Mouse (Mus musculus) large intestine, adult 2 months (tissue): ENCODE measurements around the gene 4933409G03Rik. TPM values are rescaled to one million over a fixed set of nuclear protein-coding genes. Genes with fewer than 3 reads are reported as not detected.
"Not testable (repeated sequence)": the region's sequence is repeated elsewhere in the genome, so short reads cannot be mapped to it uniquely, and the experiment has no call there.

ENCODE experiments used
- DNase-seq: peaks from one replicate; pipeline ENCODE4 v3.0.0-alpha.2; 2012; ENCODE audit warnings: low read depth, low spot score
- WGBS: fragments of 180-500 bp; shearing (Covaris S2); methylation state at CpG from one replicate; pipeline ENCODE4 v1.1.7; 2018; 5-methylcytosine and 5-hydroxymethylcytosine counted together
- polyA plus RNA-seq: library from polyadenylated mRNA; depleted of rRNA; stranded (reverse); fragments of >200 nt; gene quantifications from 2 replicates; pipeline ENCODE4 v1.2.3, GENCODE M21; 2012; rRNA removed

4933409G03Rik gene
- not detected in 2 replicates for polyA plus RNA-seq

DNA sequence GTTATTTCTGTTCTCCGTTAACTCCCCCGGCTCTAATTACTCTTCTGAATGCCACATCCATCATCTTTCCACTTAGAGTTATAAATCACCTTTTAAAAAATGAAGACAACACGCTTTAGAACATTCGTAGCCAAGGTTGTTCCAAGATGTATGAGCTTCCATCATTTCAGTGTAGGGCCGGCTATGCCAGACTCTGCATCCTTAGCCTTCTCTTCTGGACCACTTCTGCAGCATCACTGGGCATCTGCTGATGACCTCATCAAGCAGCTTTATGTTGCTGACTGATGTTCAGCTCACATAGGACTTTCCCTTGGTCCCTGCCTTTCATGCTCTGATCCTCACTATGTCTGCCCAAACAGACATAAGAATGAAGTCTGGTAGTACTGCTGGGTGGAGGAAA is at the start of gene 4933409G03Rik:
Gene 4933409G03Rik, plus strand, starts transcription at position 301 of the 400 bp plus-strand sequence.
- no peak for DNase-seq
- WGBS: 86% methylated on average over 5 of the region's 5 CpGs

DNA sequence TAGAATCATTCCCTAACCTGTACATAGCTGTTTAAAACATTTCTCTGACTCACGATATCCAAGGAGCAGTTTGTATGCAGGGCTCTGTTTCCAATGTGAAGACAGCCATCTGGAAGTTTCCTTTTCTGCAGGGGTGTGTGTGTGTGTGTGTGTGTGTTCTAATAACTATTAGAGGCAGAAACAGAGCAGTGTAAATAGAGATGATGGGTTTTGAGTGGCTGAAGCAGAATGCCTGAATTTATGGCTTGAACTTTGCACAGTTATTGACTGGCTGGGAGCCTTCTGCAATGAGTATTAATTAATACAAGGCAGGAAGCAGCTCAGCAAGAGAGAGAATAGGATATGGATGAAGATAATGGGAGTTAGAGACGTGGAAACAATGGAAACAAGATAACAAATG is 38.0 kb upstream of the 4933409G03Rik start:
- no peak for DNase-seq
- WGBS: 44% methylated on average over 2 of the region's 2 CpGs

DNA sequence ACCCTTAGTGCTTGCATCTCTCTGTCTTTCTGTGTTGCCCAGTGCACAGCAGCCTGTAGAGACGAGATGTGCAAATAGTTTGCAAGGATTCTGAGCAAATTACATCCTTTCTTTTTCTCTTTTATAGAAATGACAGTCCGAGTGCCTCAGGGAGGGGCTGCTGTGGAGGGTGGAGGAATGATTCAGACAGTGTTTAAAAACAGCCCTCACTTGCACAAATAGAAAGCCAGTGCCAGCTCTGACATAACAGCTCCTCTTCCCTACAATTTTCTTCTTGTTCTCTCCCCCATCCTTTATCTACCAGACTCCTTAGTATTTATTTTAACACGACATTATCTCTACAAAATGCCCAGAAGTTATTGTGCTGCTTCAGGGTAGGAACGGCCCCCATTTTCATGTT is 21.4 kb upstream of the 4933409G03Rik start:
- no peak for DNase-seq

DNA sequence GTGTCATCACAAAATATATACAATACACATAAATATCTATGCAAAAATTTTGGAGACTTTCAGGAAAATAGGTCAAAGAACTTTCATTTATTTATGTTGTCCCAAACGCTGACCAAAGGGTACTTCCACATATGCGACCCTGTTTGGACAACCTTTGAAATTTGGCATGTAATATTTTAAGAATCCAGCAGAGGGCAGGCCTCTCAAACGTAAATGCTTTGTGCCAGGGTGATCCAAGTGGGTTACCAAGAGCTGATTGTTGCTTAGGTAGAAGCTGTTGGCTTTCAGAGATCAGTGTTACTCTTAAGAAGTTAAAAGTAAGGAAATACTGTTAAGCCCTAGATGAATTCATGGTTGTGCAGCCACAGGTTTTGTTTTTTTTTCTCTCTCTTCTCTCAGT is 18.9 kb upstream of the 4933409G03Rik start:
- DNase-seq: no peak
- 4% methylated on average over 3 of the region's 3 CpGs for WGBS

More for the DNA sequence above, 21.4 kb upstream of the 4933409G03Rik start:
- WGBS: 35% methylated on average over 4 of the region's 4 CpGs

DNA sequence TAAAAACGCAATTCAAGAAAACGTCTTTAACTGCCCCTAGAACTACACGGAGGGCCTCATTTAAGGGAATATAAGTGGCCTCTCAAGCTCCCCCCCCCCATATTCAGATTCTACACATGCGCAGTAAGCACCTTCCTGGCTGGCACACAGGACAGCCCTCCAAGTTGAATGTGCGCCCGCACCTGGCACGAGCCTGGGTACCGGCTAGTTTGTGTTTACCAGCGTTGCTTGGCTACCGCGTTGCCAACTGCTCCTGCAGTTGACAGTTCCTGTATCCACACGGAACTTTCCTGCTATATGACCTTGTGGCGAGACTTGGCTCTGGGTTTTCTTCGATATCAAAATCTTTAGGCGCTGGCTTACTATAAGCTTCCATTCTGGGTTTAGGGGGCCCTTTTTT is 13.9 kb upstream of the 4933409G03Rik start:
- DNase-seq: no peak
- WGBS: 80% methylated on average over 15 of the region's 15 CpGs

DNA sequence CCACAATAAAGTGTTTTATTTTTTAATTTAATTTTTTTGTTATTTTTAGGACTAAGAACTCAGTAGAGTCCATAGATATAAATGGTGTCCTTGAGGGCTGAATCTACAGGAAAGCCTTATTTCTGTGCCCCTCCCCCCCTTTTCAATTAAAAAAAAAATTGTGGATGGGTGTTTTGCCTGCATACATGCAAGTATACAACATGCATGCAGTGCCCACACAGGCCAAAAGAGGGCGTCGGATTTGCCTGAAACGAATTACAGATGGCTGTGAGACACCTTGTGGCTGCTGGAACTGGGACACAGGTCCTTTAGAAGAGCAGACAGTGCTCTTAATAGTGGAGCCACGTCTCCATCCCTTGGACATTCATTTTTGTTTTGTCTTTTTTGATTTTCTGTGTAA is 9.9 kb upstream of the 4933409G03Rik start:
- DNase-seq: no peak
- 30% methylated on average over 4 of the region's 4 CpGs for WGBS

DNA sequence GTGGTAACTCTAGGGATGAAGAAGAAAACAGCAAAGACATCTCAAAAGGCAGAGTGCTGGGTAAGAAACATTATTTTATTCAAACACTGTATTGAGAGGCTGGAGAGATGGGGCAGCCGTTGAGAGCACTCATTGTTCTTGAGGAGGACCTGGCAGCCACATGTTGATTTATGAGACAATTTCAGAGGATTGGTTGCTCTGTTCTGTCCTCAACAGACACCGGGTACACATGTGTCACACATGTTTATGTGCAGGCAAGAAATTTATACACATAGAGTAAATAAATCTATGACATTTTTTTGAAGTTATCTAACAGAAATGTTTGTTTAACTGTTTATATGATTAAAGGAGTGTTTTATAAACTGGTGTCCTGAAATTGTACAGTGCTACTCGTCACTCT is 10.6 kb downstream of the 4933409G03Rik start:
- DNase-seq: no peak
- 14% methylated on average over 3 of the region's 3 CpGs for WGBS

DNA sequence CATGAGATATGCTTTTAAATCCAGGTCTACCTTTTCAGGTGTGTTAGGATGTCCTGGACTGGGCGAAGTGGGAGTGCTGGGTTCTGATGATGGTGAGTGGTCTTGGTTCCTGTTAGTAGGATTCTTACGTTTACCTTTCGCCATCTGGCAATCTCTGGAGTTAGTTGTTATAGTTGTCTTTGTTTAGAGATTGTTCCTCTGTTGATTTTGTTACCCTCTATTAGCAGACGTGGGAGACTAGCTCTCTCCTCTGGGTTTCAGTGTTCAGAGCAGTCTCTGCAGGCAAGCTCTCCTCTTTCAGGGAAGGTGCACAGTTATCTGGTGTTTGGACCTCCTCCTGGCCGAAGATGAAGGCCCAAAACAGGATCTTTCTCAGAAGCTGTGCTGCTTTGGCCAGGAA is 74.0 kb downstream of the 4933409G03Rik start, which contains the start of gene 4932414N04Rik:
Gene 4932414N04Rik, plus strand, starts transcription at position 301 of the 400 bp plus-strand sequence.
- WGBS: 31% methylated on average over 2 of the region's 5 CpGs
- DNase-seq: not testable (repeated sequence)

Other genes starting within 250 kb of the 4933409G03Rik start
- 5.0 and 5.7 TPM in 2 replicates for gene Stk39, start 110.1 kb upstream of the 4933409G03Rik start, polyA plus RNA-seq
- not detected in 2 replicates for gene 4932414N04Rik, start 74.1 kb downstream of the 4933409G03Rik start, polyA plus RNA-seq